Mouse (Mus musculus): Measurements from ENCODE around the gene Sowahc. TPM values are rescaled to one million over a fixed set of nuclear protein-coding genes. Genes with fewer than 3 reads are reported as not detected.

The Sowahc gene
- polyA plus RNA-seq, 1 experiment from 2014 or later = 10.2 TPM

DNA sequence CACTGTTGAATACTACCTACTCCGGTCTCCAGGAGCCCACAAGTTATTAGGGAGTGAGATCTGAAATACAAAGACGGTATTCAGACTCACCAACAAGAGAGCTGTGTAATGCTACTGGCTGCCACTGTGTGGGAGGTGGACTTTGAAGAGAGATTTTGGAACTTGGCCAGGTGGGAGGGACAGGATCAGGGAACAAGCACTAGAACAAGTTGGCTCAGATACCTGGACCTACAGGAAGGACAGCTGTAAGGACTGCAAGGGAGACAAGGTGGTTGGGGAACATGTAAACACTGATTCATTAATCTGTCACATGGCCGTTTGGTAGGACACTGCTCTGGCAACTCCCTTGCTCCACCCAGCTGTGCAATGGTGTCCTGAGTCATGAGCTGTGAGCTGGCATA, 19.4 kb downstream of the Sowahc start:
- no peaks in the 10 kb centered on the region for H3K27me3 ChIP-seq (ENCODE audit: control insufficient read depth, insufficient read depth, low read length)
- TF ChIP-seq EP300 (optimal IDR thresholded peaks at IDR 0.05) (peak; percentile 89), CTCF (IDR thresholded peaks at IDR 0.05; ENCODE audit: low read depth) (peak; percentile 58)
- H3K9me3 ChIP-seq (ENCODE audit: control insufficient read depth, low read length) = no peaks in the 10 kb centered on the region
- DNase-seq (ENCODE audit: low spot score) = peak; percentile 81
- H3K36me3 ChIP-seq (ENCODE audit: control insufficient read depth, insufficient read depth, low read length) = no peaks in the 10 kb centered on the region
- H3K4me2 ChIP-seq (replicated peaks; ENCODE audit: low read depth) = no peak overlapping the region
- no peaks in the 10 kb centered on the region for H3K4me1 ChIP-seq (replicated peaks; ENCODE audit: control insufficient read depth, insufficient read depth)
- H3K4me3 ChIP-seq (ENCODE audit: low read depth, low read length) = no peak overlapping the region
- no peak overlapping the region for H3K9ac ChIP-seq (ENCODE audit: low read length)
- peak; percentile 98 for ATAC-seq (ENCODE audit: low FRiP score, low TSS enrichment)
- H3K27ac ChIP-seq (replicated peaks) = peak overlapping the region; percentile 79
- WGBS = 26% methylated on average over 3 of the region's 3 CpGs

DNA sequence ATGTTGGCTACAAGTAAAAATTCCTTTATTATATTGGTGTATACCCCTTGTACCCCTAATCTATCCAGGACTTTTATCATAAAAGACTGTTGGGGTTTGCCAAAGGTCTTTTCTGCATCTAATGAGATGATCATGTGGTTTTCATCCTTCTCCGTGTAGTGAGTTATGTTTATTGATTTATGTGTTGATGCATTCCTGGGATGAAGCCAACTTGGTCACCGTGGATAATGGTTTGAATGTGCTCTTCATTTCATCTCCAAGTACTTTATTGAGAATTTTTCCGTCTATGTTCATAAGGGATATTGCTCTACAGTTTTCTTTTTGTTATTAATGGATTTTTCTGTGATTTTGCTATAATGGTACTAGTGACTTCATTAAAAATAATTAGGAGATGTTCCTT, 27.8 kb downstream of the Sowahc start:
- Histone ChIP-seq H3K4me2 (replicated peaks; ENCODE audit: low read depth) (no peak overlapping the region), H3K4me3 (ENCODE audit: low read depth, low read length) (no peak overlapping the region), H3K27ac (replicated peaks) (no peak overlapping the region), H3K9me3 (ENCODE audit: control insufficient read depth, low read length) (no peaks in the 10 kb centered on the region), H3K9ac (ENCODE audit: low read length) (no peak overlapping the region), H3K36me3 (ENCODE audit: control insufficient read depth, insufficient read depth, low read length) (no peaks in the 10 kb centered on the region), H3K4me1 (replicated peaks; ENCODE audit: control insufficient read depth, insufficient read depth) (no peaks in the 10 kb centered on the region), H3K27me3 (ENCODE audit: control insufficient read depth, insufficient read depth, low read length) (no peaks in the 10 kb centered on the region)
- TF ChIP-seq CTCF (IDR thresholded peaks at IDR 0.05; ENCODE audit: low read depth) (no peak), EP300 (optimal IDR thresholded peaks at IDR 0.05) (no peak)
- ATAC-seq (ENCODE audit: low FRiP score, low TSS enrichment) (no peak), DNase-seq (ENCODE audit: low spot score) (no peak)
- WGBS = 63% methylated on average over 3 of the region's 3 CpGs

DNA sequence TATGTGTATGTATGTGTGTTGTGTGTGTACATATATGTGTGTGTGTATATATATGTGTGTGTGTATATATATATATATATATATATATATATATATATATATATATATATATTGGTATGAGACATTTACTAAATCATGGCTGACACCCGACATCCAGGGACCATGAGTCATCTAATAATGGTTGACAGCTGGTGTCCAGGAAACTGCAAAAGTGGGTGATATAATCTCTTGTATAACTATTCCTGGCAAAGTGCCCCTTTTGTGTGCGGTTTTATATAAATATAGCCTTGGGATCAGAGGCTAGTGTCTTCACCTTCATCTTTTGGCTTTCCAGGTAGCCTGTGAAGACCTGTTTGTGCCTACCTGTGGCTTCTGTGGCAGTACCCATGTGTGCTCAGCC, 28.9 kb downstream of the Sowahc start:
- H3K27ac ChIP-seq (replicated peaks) = no peak overlapping the region
- 67% methylated on average over 2 of the region's 2 CpGs for WGBS

DNA sequence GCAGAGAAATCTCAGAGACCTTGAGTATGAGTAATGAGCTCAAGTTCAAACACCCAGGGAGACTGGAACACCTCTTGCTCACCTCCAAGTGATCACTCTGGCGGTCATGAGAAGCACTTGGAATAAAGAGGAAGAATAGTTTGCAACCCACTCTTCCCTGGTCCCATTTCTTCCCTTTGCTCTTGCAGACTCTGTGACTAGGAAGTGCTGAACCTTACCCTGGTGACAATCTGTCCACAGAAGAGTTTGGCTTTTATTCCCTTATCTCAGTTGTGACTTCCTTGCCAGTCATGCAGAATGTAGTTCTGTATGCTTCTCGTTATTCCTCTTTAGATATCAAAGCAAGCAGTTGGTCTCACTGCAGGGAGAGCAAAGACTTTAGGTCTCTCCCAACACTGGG, 30.2 kb downstream of the Sowahc start:
- H3K9me3 ChIP-seq (ENCODE audit: control insufficient read depth, low read length) = no peaks in the 10 kb centered on the region
- DNase-seq (ENCODE audit: low spot score) = no peak
- no peak overlapping the region for H3K4me2 ChIP-seq (replicated peaks; ENCODE audit: low read depth)
- no peak overlapping the region for H3K9ac ChIP-seq (ENCODE audit: low read length)
- 58% methylated on average over 2 of the region's 2 CpGs for WGBS
- no peak overlapping the region for H3K4me3 ChIP-seq (ENCODE audit: low read depth, low read length)
- no peak overlapping the region for H3K27ac ChIP-seq (replicated peaks)
- 0 out of 2 replicates have a peak, but pooled peaks have one; percentile 24 for ATAC-seq (ENCODE audit: low FRiP score, low TSS enrichment)
- no peaks in the 10 kb centered on the region for H3K36me3 ChIP-seq (ENCODE audit: control insufficient read depth, insufficient read depth, low read length)
- H3K4me1 ChIP-seq (replicated peaks; ENCODE audit: control insufficient read depth, insufficient read depth) = no peaks in the 10 kb centered on the region
- no peak for TF ChIP-seq EP300 (optimal IDR thresholded peaks at IDR 0.05)
- TF ChIP-seq CTCF (IDR thresholded peaks at IDR 0.05; ENCODE audit: low read depth) = no peak
- H3K27me3 ChIP-seq (ENCODE audit: control insufficient read depth, insufficient read depth, low read length) = no peaks in the 10 kb centered on the region

More for the DNA sequence above, 28.9 kb downstream of the Sowahc start:
- Histone ChIP-seq H3K4me3 (ENCODE audit: low read depth, low read length) (no peak overlapping the region), H3K4me2 (replicated peaks; ENCODE audit: low read depth) (no peak overlapping the region), H3K9me3 (ENCODE audit: control insufficient read depth, low read length) (no peaks in the 10 kb centered on the region), H3K9ac (ENCODE audit: low read length) (no peak overlapping the region), H3K27me3 (ENCODE audit: control insufficient read depth, insufficient read depth, low read length) (no peaks in the 10 kb centered on the region), H3K36me3 (ENCODE audit: control insufficient read depth, insufficient read depth, low read length) (no peaks in the 10 kb centered on the region), H3K4me1 (replicated peaks; ENCODE audit: control insufficient read depth, insufficient read depth) (no peaks in the 10 kb centered on the region)
- DNase-seq (ENCODE audit: low spot score) (no peak), ATAC-seq (ENCODE audit: low FRiP score, low TSS enrichment) (no peak)
- no peak for TF ChIP-seq CTCF (IDR thresholded peaks at IDR 0.05; ENCODE audit: low read depth)

- Histone ChIP-seq H3K27me3 (ENCODE audit: control insufficient read depth, insufficient read depth, low read length) (no peaks in the 10 kb centered on the region), H3K9me3 (ENCODE audit: control insufficient read depth, low read length) (no peaks in the 10 kb centered on the region), H3K27ac (replicated peaks) (no peak overlapping the region), H3K4me3 (ENCODE audit: low read depth, low read length) (no peak overlapping the region), H3K36me3 (ENCODE audit: control insufficient read depth, insufficient read depth, low read length) (no peaks in the 10 kb centered on the region), H3K4me2 (replicated peaks; ENCODE audit: low read depth) (no peak overlapping the region), H3K9ac (ENCODE audit: low read length) (no peak overlapping the region), H3K4me1 (replicated peaks; ENCODE audit: control insufficient read depth, insufficient read depth) (no peaks in the 10 kb centered on the region)
- 30% methylated on average over 8 of the region's 8 CpGs for WGBS
- DNase-seq (ENCODE audit: low spot score) (no peak), ATAC-seq (ENCODE audit: low FRiP score, low TSS enrichment) (peak; percentile 79)
- TF ChIP-seq EP300 (optimal IDR thresholded peaks at IDR 0.05) (no peak), CTCF (IDR thresholded peaks at IDR 0.05; ENCODE audit: low read depth) (no peak)
Measured at GRCm38 (mm10) chr10:59252396-59252795, 30.6 kb downstream of the Sowahc start.

DNA sequence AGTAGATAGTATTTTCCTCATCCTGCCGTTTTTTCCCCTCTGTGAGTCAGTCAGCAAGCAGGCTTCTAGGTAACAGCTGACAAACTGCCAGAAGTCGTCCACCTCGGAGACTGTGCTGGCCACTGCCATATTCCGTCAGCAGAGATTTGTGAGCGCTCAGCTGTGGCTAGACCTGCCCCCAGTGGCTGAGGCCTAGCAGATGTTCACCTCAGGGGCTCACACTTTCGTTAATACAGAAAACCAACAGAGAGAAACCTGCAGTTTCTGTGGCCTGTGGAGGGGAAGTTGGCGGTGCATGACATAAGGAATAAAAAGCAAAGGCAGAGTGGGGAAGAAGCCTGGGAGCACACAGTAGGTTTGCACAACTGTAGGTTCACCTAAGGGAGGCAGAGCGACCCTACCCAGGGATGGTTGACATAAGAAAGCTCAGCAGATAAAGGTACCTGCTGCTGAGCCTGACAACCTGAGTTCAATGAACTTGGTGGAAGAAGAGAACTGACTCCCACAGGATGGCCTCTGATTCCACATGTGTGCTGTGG, 31.9 kb downstream of the Sowahc start:
- 75% methylated on average over 8 of the region's 8 CpGs for WGBS

More for the DNA sequence above, 31.9 kb downstream of the Sowahc start:
- DNase-seq (ENCODE audit: low spot score) = no peak
- no peak overlapping the region for H3K4me3 ChIP-seq (ENCODE audit: low read depth, low read length)
- no peak for ATAC-seq (ENCODE audit: low FRiP score, low TSS enrichment)
- no peak overlapping the region for H3K9ac ChIP-seq (ENCODE audit: low read length)
- no peak for TF ChIP-seq CTCF (IDR thresholded peaks at IDR 0.05; ENCODE audit: low read depth)
- no peak for TF ChIP-seq EP300 (optimal IDR thresholded peaks at IDR 0.05)
- no peaks in the 10 kb centered on the region for H3K27me3 ChIP-seq (ENCODE audit: control insufficient read depth, insufficient read depth, low read length)
- no peaks in the 10 kb centered on the region for H3K9me3 ChIP-seq (ENCODE audit: control insufficient read depth, low read length)
- no peaks in the 10 kb centered on the region for H3K36me3 ChIP-seq (ENCODE audit: control insufficient read depth, insufficient read depth, low read length)
- H3K4me1 ChIP-seq (replicated peaks; ENCODE audit: control insufficient read depth, insufficient read depth) = no peaks in the 10 kb centered on the region
- H3K4me2 ChIP-seq (replicated peaks; ENCODE audit: low read depth) = no peak overlapping the region
- no peak overlapping the region for H3K27ac ChIP-seq (replicated peaks)
